Mouse (Mus musculus) kidney, adult 9 months (tissue): ENCODE measurements at regions not wholly inside any gene's neighbourhood (a gene's known extent, or its start where the extent isn't known, plus 50 kb on each side); places are given as distances from the start of the nearest gene placed in this dataset.

Experiments used
- DNase-seq: peaks from one replicate; pipeline ENCODE4 v3.0.0; 2022

- no peak for DNase-seq
These were observed 346.7 kb upstream of the Sptlc3 start for GRCm38 (mm10) chr2:139147004-139147403.

- DNase-seq: no peak
These were observed 314.1 kb upstream of the Sptlc3 start for GRCm38 (mm10) chr2:139179641-139180040.

DNA sequence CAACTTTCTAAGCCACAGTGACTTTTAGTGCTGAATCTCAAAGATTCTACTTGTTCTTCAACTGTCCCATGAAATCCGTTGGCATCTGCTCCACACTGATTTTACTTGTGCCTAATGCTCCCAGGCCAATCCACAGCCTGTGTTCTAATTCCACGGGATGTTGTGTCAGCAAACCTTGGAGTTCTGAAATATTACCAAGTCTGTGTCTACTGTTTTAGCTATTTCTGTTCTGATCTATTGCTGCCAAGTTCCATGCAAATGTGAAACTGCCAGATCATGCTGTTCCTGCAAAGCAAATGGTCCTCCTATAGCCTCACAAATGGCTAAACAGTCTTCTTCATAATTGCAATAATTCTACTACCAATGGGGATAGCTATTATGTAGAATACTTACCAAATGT is 295.4 kb upstream of the Sptlc3 start:
- DNase-seq: no peak

GRCm38 (mm10) chr2:139207649-139208048 is 286.1 kb upstream of the Sptlc3 start:
- no peak for DNase-seq

DNA sequence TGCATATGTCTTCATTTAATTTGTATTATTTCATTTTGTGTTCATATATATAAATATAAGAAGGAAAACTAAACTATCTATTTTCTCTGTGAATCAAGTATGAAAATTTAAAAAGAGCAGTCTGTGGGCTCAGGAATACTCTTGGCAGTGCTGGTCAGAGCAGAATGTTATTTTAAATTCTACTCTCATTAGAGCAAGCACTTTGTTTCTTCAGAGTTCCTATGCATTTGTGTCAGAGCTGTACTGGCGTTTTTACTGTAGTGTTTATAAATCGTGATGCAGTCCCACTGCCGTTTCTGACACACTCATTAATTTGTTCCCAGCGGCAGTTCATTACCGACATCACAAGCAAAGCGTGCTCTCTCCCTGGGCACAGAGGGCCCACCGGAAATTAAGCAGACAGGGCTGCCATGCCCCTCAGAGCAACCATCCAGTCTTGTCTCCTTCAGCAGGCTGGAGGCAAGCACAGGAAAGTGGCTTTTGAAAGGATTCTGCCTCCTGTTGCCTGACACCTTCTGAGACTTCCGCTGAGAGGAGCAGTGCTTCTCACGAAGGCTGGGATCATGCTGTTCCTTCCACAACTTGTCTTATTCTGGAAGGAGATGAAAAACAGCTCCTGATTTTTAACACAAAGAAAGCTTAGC is 272.8 kb upstream of the Sptlc3 start:
- no peak for DNase-seq

GRCm38 (mm10) chr2:139230453-139230852 is 263.3 kb upstream of the Sptlc3 start:
- peak; percentile 7 for DNase-seq

GRCm38 (mm10) chr2:139250138-139250537 is 243.6 kb upstream of the Sptlc3 start:
- no peak for DNase-seq

DNA sequence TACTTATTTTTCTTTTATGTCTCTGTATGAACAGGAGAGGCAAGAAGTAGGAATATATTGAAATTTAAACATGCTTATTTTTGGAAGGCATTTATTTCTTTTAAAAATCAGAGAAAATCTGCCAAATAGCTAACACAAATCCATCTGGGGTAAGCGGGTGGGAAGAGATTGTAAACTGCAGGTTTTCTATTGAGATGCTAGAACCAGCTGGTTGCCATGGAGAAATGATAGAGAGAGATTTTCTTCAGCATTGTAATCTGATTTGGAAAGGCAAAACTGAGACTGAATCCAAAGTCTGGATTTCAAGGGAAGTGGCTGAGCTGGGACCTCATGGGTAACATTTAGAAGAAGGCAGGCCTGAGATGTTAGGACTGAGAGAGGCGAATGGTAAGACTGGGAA is 226.6 kb upstream of the Sptlc3 start:
- no peak for DNase-seq

GRCm38 (mm10) chr2:139276581-139276980 is 217.1 kb upstream of the Sptlc3 start:
- DNase-seq: no peak

DNA sequence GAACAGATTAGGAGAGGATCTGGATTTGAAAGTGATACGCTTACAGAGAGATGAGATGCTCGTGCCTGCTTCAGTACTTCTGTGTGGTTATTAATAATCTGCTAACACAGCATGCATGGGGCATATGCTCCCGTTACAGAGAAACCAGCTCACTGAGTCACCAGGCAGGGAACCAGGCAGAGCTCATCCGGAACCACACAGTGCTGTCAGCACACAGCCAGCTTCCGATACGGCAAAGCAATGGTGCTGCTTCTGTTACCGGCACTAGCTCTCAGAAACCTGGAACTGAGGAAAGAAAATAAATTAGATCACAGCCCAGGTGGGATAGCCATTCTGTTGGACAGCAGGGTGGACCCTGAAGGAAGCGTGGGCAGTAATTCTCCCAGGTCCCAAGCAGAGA is 216.1 kb upstream of the Sptlc3 start:
- no peak for DNase-seq

- DNase-seq: no peak
These were observed 212.7 kb upstream of the Sptlc3 start for GRCm38 (mm10) chr2:139281056-139281455.

DNA sequence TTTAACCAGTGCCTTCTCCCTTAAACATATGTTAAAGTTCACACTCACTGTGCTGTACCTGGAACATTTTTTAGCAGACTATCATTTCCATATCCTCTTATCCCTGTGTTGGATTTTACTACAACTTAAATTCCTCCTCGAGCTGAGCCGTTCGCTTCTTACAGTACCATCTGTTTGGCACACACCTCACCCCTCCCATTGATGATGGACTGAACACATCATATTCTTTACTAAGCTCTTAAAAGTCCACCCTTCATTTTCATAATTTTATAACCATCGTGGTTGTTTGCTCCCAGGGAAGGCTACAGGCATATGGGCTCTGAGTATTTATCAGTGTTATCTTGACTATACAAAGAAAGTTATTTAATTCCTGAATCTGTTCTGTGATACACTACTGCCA is 209.4 kb upstream of the Sptlc3 start:
- DNase-seq: no peak

DNA sequence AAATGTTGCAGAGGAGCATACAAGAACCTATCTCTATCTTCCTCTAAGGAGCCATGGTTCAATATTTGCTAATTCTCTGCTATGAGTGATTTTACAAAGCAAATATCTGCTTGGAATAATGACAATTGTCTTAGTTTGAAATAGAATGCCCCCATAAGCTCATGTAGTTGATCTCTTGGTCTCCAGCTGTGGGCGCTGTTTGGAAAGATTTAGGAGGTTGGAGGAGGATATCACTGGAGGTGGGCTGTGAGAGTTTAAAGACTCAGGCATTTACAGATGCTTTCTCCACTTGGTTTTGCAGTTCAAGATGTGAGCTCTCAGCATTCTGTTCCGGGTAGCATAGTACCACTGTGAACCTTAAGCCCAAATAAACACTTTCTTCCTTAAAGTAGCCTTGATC is 207.3 kb upstream of the Sptlc3 start:
- DNase-seq: no peak

DNA sequence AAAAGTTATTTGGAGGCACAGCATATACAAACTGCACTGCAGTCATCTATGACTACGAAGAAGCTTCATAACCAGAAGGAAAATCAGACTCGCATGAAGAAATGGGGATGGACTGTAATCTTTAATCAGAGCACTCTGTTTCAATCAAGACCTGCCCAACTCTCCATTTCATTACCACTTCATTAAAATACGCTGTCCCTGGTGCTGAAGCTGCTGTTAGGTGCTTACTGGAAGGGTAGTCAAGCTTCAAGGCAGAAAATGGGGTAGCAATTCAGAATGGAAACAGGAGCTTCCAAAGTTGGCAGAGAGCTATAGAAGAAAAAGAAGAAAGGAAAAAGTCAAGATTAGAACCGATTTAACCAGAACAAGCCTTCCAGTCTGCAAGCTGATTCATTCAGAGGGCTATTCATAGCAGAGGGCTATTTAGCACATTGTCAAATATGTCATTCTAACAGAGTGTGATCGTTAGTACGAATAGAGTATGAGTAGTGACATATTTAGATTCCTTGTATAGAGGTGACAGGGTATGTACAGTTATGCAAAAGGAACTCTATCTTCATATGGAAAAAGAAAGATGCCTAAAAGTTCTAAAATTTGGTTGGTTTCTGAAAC is 195.1 kb upstream of the Sptlc3 start:
- peak; percentile 17 for DNase-seq

GRCm38 (mm10) chr2:139311401-139311812 is 182.3 kb upstream of the Sptlc3 start:
- DNase-seq: no peak

- no peak for DNase-seq
These were observed 181.7 kb upstream of the Sptlc3 start for GRCm38 (mm10) chr2:139312053-139312452.

GRCm38 (mm10) chr2:139322509-139322908 is 171.2 kb upstream of the Sptlc3 start:
- peak; percentile 39 for DNase-seq

DNA sequence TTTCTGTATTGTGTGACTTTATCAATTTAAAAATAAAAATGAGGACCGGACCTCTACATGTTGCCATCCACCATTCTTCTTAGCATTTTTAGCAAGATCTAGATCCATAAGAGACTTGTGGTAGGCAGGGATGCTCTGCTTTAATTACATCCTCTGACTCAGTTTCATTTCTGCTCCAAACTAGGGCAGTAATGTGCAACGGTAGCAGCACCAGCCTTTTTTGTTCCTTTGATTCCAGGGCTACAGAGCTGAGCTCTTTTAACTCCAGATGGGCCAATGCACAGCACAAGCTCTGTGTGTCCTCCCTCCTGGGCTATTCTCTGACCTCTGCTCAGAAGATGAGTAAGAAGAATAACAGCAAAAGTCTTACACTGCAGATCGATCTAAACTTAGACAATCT is 168.2 kb upstream of the Sptlc3 start:
- no peak for DNase-seq

DNA sequence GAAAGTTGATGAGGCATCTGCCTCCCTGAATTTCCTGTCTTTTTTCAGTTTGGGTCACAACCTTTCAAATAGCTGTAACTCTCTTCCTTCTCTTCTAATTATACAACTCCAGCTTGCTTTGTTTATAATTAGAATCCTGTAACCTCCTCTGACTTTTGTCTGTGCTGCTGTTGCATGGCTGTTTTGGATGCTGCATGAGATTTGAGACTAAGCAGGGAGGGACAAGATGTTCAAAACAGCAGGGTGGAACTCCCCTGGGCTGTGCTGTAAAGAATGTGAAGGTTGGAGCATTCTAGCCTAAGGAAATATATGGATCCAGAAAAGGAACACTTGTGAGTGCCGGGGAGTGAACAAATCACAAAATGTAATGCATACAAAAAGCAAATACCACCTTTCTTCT is 159.0 kb upstream of the Sptlc3 start:
- no peak for DNase-seq

- DNase-seq: peak; percentile 21
These were observed 155.5 kb upstream of the Sptlc3 start for GRCm38 (mm10) chr2:139338240-139338639.

GRCm38 (mm10) chr2:139356280-139357010 is 137.3 kb upstream of the Sptlc3 start:
- no peak for DNase-seq

- no peak for DNase-seq
These were observed 131.4 kb upstream of the Sptlc3 start for GRCm38 (mm10) chr2:139362245-139362847.

DNA sequence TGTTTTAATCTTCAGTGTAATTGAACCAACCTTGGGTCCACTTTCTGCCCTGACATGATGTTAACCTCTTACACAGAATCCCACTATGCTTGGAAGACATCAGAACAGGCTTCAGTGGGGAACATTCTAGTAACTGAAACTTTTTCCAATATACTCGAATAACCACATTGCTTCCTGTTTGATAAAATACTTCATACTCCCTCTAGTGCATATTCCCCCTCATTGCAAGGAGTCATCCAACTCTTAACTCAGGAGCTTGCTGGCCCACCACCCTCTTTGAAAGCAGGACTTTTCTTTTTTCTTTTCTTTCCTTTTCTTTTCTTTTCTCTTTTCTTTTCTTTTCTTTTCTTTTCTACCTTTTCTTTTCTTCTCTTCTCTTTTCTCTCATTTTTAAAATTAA is 123.6 kb upstream of the Sptlc3 start:
- peak; percentile 28 for DNase-seq

- DNase-seq: no peak
These were observed 113.4 kb upstream of the Sptlc3 start for GRCm38 (mm10) chr2:139380285-139380684.
